Mouse (Mus musculus) heart, postnatal 10 days (tissue): ENCODE measurements at regions not wholly inside any gene's neighbourhood (a gene's known extent, or its start where the extent isn't known, plus 50 kb on each side); places are given as distances from the start of the nearest gene placed in this dataset.

ENCODE experiments used
- DNase-seq, 2 experiments: peaks; one replicate each; pipeline ENCODE4 v3.0.0; 2021
- intact Hi-C: fragments of 180-260 bp; cut with DNase I; formaldehyde crosslinking; loops from one replicate; pipeline ENCODE4 v1.15.1; 2025

GRCm38 (mm10) chr13:69867296-69868065 lies 65.3 kb downstream of the Med10 start:
- no peak for DNase-seq
- intact Hi-C loops: no loop called here

GRCm38 (mm10) chr13:69896536-69896935 lies 94.3 kb downstream of the Med10 start:
- intact Hi-C loops: no loop called here

GRCm38 (mm10) chr13:69901139-69901538 lies 98.9 kb downstream of the Med10 start:
- no peak for DNase-seq
- intact Hi-C loops: no loop called here

More at GRCm38 (mm10) chr13:69896536-69896935, 94.3 kb downstream of the Med10 start:
- peak; percentile 8 to 46 for DNase-seq

- DNase-seq: no peak
- intact Hi-C loops: no loop called here
Measured at GRCm38 (mm10) chr13:69906802-69907537, 104.8 kb downstream of the Med10 start.

GRCm38 (mm10) chr13:69915796-69916195 lies 113.6 kb downstream of the Med10 start:
- DNase-seq: no peak

GRCm38 (mm10) chr13:69932695-69933550 lies 130.7 kb downstream of the Med10 start:
- intact Hi-C loops: no loop called here
- DNase-seq: no peak

More at GRCm38 (mm10) chr13:69915796-69916195, 113.6 kb downstream of the Med10 start:
- intact Hi-C loops: no loop called here

- no peak for DNase-seq
- intact Hi-C loops: no loop called here
Measured at GRCm38 (mm10) chr13:69933551-69933845, 131.3 kb downstream of the Med10 start.

- intact Hi-C loops: no loop called here
- DNase-seq: no peak
Measured at GRCm38 (mm10) chr13:69939791-69940190, 137.6 kb downstream of the Med10 start.

- no peak for DNase-seq
Measured at GRCm38 (mm10) chr13:69944651-69945050, 142.5 kb downstream of the Med10 start.

GRCm38 (mm10) chr13:69946615-69947014 lies 144.4 kb downstream of the Med10 start:
- intact Hi-C loops: no loop called here
- peak; percentile 9 to 26 for DNase-seq

More at GRCm38 (mm10) chr13:69944651-69945050, 142.5 kb downstream of the Med10 start:
- intact Hi-C loops: no loop called here

GRCm38 (mm10) chr13:69952061-69952460 lies 149.9 kb downstream of the Med10 start:
- DNase-seq: no peak
- intact Hi-C loops: no loop called here

- intact Hi-C loops: no loop called here
- no peak for DNase-seq
Measured at GRCm38 (mm10) chr13:69954171-69954570, 152.0 kb downstream of the Med10 start.

- intact Hi-C loops: no loop called here
- no peak for DNase-seq
Measured at GRCm38 (mm10) chr13:69955503-69955902, 153.3 kb downstream of the Med10 start.

GRCm38 (mm10) chr13:69963944-69964343 lies 161.7 kb downstream of the Med10 start:
- intact Hi-C loops: no loop called here
- no peak for DNase-seq

- no peak for DNase-seq
- intact Hi-C loops: no loop called here
Measured at GRCm38 (mm10) chr13:69971281-69972057, 169.3 kb downstream of the Med10 start.

GRCm38 (mm10) chr13:69974835-69975234 lies 172.6 kb downstream of the Med10 start:
- no peak for DNase-seq
- intact Hi-C loops: no loop called here

GRCm38 (mm10) chr13:69984159-69984558 lies 182.0 kb downstream of the Med10 start:
- intact Hi-C loops: no loop called here
- DNase-seq: no peak

GRCm38 (mm10) chr13:69987181-69987580 lies 185.0 kb downstream of the Med10 start:
- intact Hi-C loops: no loop called here
- peak; percentile 18 to 21 for DNase-seq

- DNase-seq: no peak
- intact Hi-C loops: no loop called here
Measured at GRCm38 (mm10) chr13:69988319-69988718, 186.1 kb downstream of the Med10 start.

GRCm38 (mm10) chr13:69991253-69991891 lies 189.2 kb downstream of the Med10 start:
- peak; percentile 14 to 73 for DNase-seq
- intact Hi-C loops: loop anchor here (1.0 to 5.0 kb wide), 3 partner anchors 179 to 295 kb away; no protein-coding TSS in a partner anchor
